ENCODE assay signal across 24 mouse cellular contexts in genomic region chr5:107777545-107777830, GRCm38 (mm10). TPM values are rescaled to one million over a fixed set of nuclear protein-coding genes. Genes with fewer than 3 reads are reported as not detected.
"Had no signal": no experiment of that assay in that cellular context is flagged by ENCODE, and none has a peak within 500 bp of the region (broad histone marks: within the 10 kb centered on the region; RNA-seq: fewer than 3 reads in every experiment).

No protein-coding gene starts in this region.

- H3K36me3 ChIP-seq: neural tube, embryonic 15.5 days had no signal

- H3K27ac ChIP-seq: midbrain, embryonic 10.5 days; midbrain, embryonic 12.5 days; neural tube, embryonic 13.5 days; neural tube, embryonic 15.5 days had no signal

- DNase-seq: lung, adult 18-20 months; lung, embryonic 14.5 days; lung, postnatal 10 days; lung, postnatal 4 days; midbrain, embryonic 14.5 days; retina, postnatal 1 day; right cerebral cortex, adult 18-20 months; right cerebral cortex, postnatal 25 days; right cerebral cortex, postnatal 4 days; spleen, adult 18-20 months; thymus, adult 18-20 months; thymus, postnatal 14 days; thymus, postnatal 36 days had no signal

- H3K4me2 ChIP-seq: lung, embryonic 14.5 days; midbrain, embryonic 12.5 days; neural tube, embryonic 13.5 days; neural tube, embryonic 15.5 days had no signal

- H3K9me3 ChIP-seq: midbrain, embryonic 10.5 days; midbrain, embryonic 12.5 days; neural tube, embryonic 13.5 days; neural tube, embryonic 15.5 days had no signal

- H3K9ac ChIP-seq: lung, embryonic 14.5 days; midbrain, embryonic 12.5 days; neural tube, embryonic 13.5 days; neural tube, embryonic 15.5 days had no signal

- H3K27me3 ChIP-seq: midbrain, embryonic 12.5 days; neural tube, embryonic 13.5 days; neural tube, embryonic 15.5 days had no signal

- H3K4me3 ChIP-seq: midbrain, embryonic 10.5 days; midbrain, embryonic 12.5 days; myocyte; neural tube, embryonic 13.5 days; neural tube, embryonic 15.5 days had no signal

- H3K4me1 ChIP-seq: midbrain, embryonic 10.5 days; midbrain, embryonic 12.5 days; neural tube, embryonic 13.5 days; neural tube, embryonic 15.5 days had no signal

- ATAC-seq: midbrain, embryonic 16.5 days had no signal

RNA-seq across cellular contexts. Expression of gene Gfi1, which starts 51.7 kb away (rescaled TPM):
- polyA plus RNA-seq: midbrain, embryonic 10.5 days; midbrain, embryonic 12.5 days; midbrain, embryonic 14.5 days; midbrain, embryonic 16.5 days; neural tube, embryonic 11.5 days; neural tube, embryonic 15.5 days; stomach, embryonic 14.5 days had no signal

RNA-seq across cellular contexts. Expression of gene Ube2d2b, which starts 52.4 kb away (rescaled TPM):
- polyA plus RNA-seq: neural tube, embryonic 11.5 days; neural tube, embryonic 13.5 days; small intestine, adult 2 months; thymus, postnatal 0 days; urinary bladder, adult 2 months had no signal
